Mouse (Mus musculus) erythroblast, embryonic 14.5 days (primary cell): Measurements from ENCODE around the gene Tsfm.

Experiments used
- GATA1 ChIP-seq: IDR thresholded peaks from 2 replicates; pipeline ENCODE4 v1.6.1; 2012; ENCODE audit warnings: low read length, inconsistent platforms, mixed read lengths
- TAL1 ChIP-seq: IDR thresholded peaks from 3 replicates; pipeline ENCODE4 v1.6.1; 2012; ENCODE audit warnings: low read length, inconsistent platforms, mixed read lengths

DNA sequence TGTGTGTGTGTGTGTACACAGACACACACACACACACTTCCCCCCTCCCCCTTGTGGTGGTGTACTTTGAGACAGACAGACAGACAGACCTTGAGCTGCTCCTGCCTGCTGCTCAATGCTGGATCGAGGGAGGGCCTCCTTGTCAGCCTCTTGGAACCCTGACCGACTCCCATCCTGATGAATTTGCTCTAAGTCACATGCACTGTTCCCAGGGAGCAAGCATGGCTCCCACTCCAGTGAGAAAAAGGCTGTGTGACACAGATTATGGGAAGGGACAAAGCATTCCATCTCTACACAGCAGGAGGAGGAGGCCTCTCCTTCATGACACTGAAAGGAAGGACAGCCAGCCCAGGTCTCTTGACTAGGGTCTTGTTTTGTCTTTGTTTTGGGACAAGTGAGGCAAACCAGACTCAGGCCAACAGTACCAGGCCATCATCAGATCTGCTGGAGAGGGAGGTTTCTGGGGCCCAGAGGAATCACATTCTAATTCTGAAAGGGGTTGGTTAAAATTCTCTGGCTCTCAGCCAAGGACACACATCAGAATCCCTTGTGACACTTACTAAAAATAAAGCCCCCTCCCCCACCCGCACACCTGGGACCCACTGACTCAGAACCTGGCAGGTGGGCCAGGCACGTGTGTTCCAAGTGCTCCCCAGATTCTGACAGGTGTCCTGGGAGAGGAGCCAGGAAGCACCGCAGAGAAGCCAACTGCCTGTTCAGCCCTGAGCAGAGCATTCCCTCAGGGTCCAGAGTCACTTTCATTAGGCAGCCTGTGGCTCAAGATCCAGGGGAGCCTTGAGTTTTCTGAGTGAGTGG lies 46.2 kb downstream of the Tsfm start:
- TF ChIP-seq GATA1 = no peak
- TF ChIP-seq TAL1 = no peak
